Mouse (Mus musculus): ENCODE data around the gene Lrrc30. TPM values are rescaled to one million over a fixed set of nuclear protein-coding genes. Genes with fewer than 3 reads are reported as not detected.

The Lrrc30 gene
- not detected in 2 replicates for polyA plus RNA-seq (2016; fragmentation: Nextera tagmentation; extraction: Ambion mirVana)

DNA sequence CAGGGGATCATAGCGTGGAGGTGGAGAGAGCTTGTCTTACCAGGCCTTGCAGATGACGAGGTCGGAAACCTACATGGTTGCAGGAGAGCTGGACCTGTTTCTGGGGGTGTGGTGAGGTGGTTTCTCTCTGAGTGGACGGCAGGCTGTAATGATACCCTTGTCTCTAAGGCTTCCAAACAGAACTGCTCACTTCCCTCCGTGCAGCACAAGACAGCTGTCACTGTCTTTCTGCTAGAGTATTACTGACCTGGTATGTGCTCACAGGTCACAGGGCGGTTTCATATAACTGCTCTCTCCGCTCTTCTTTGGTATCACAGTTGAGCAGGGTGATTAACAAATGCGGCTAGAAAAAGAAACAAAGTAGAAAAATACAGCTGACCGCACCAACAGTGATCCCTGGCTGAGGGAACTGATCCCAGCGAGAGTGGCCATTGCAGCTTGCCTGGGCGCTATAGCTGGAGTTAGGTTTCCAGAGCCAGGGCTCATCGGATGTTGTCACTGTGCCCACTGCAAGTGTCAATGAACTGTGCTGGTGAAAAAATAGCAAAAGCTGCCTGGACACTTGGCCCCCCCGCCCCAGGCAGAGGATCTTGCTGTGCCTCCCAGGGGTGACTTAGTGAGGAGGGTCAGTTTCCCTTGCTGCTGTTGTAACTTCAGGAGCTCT is at the start of gene Lrrc30:
TSS of gene Lrrc30 (minus strand) at position 48 of the 664 bp plus-strand sequence.
- no peaks in the 10 kb centered on the region for H3K36me3 ChIP-seq
- H3K27ac ChIP-seq = no peak within 1 kb of the TSS
- no peaks in the 10 kb centered on the region for H3K27me3 ChIP-seq (replicated peaks)
- no peak within 1 kb of the TSS for H3K4me2 ChIP-seq
- 58% methylated on average over 13 of the region's 13 CpGs for WGBS (ENCODE audit: insufficient replicate concordance)
- H3K4me3 ChIP-seq = no peak within 1 kb of the TSS
- ATAC-seq = no peak
- no peak within 1 kb of the TSS for H3K9ac ChIP-seq
- H3K4me1 ChIP-seq = no peaks in the 10 kb centered on the region
- no peaks in the 10 kb centered on the region for H3K9me3 ChIP-seq (replicated peaks)

DNA sequence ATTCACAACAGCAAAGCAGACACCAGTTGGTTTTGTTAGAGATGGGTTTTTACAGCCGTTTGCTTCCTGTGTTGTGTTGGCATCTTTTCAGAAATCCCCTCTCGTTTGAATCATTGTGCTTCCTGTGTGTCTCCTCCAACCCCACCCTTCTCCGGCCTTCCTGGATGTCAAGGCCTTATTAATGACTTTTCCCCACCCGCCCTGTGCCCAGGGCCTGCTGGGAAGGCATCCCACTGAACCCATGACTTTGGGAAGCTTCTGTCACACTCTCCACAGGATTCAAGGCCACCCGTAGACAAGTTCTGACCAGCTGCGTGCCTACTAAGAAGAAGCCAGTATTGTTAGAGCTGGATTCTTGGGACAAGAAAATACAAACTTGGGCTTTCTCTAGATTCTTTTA is 48.6 kb upstream of the Lrrc30 start:
- H3K4me1 ChIP-seq = no peaks in the 10 kb centered on the region
- no peaks in the 10 kb centered on the region for H3K27me3 ChIP-seq (replicated peaks)
- no peak overlapping the region for H3K9ac ChIP-seq
- WGBS (ENCODE audit: insufficient replicate concordance) = 53% methylated on average over 6 of the region's 6 CpGs
- H3K9me3 ChIP-seq (replicated peaks) = no peaks in the 10 kb centered on the region
- H3K36me3 ChIP-seq = no peaks in the 10 kb centered on the region
- no peak overlapping the region for H3K4me2 ChIP-seq
- no peak overlapping the region for H3K27ac ChIP-seq
- no peak for ATAC-seq
- no peak overlapping the region for H3K4me3 ChIP-seq

DNA sequence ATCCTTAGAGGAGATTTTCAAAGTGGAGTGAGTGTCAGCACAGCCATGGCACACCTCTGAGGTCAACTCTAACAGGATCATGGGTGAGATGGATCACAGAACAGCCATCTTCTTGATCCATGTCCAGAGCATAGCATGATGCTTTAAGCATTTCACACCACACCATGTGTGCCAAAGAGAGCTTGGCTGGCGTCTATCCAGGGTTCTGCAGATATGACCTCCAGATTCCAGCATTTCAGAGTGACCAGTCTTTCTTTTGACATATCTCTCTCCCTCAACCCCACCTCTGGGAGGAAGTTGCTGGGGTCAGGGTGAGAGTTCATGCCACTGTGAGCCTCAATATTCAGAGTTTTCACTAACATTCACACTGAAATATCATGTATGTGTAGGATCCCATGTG is 46.1 kb upstream of the Lrrc30 start:
- no peaks in the 10 kb centered on the region for H3K36me3 ChIP-seq
- H3K4me2 ChIP-seq = no peak overlapping the region
- 35% methylated on average over 1 of the region's 1 CpGs for WGBS (ENCODE audit: insufficient replicate concordance)
- H3K4me1 ChIP-seq = no peaks in the 10 kb centered on the region
- no peak overlapping the region for H3K27ac ChIP-seq
- no peak overlapping the region for H3K4me3 ChIP-seq
- ATAC-seq = no peak
- H3K9ac ChIP-seq = no peak overlapping the region
- no peaks in the 10 kb centered on the region for H3K27me3 ChIP-seq (replicated peaks)
- H3K9me3 ChIP-seq (replicated peaks) = no peaks in the 10 kb centered on the region

DNA sequence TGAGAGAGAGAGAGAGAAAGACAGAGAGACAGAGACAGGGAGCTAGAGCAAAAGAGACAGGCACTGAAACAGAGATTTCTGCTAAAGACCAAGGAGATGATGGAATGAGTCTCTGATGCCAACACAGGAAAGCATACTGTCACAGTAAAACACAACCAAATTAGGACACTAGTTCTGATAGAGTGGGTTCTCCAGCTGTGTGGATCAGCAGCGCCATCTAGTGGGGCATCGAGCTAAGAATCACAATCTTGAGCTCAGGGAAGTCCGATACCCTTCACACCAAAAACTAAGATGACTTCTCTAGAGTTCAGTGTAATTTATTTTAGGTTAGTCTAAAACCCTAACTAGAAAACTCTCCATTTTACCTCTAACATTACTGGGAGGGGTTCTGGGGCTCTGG is 35.5 kb upstream of the Lrrc30 start:
- Histone ChIP-seq H3K9ac (no peak overlapping the region), H3K4me2 (no peak overlapping the region), H3K4me1 (no peaks in the 10 kb centered on the region), H3K4me3 (no peak overlapping the region), H3K9me3 (replicated peaks) (no peaks in the 10 kb centered on the region), H3K27me3 (replicated peaks) (no peaks in the 10 kb centered on the region), H3K36me3 (no peaks in the 10 kb centered on the region), H3K27ac (no peak overlapping the region)
- no peak for ATAC-seq
- 11% methylated on average over 3 of the region's 3 CpGs for WGBS (ENCODE audit: insufficient replicate concordance)

DNA sequence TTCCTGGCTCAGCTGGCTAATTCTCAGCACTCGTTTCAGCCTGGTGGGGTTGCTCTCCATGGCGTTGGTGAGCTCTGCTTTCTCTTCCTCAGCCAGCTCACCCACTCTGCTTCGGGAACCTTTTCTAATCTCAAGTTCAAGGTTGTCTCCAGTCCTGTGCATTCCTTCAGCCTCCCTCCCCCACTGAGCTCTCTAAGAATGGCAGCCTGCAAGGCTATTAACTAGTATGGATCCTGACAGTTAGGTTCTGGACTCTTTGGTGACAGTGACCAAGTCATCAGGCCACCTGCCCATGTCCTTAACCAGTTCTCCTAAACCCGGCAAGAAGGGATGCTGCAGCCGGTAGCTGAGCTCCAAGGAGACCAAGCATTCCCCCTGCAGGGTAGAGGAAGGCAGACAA is 34.5 kb upstream of the Lrrc30 start:
- no peaks in the 10 kb centered on the region for H3K9me3 ChIP-seq (replicated peaks)
- H3K4me3 ChIP-seq = no peak overlapping the region
- no peaks in the 10 kb centered on the region for H3K36me3 ChIP-seq
- no peak for ATAC-seq
- no peak overlapping the region for H3K4me2 ChIP-seq
- WGBS (ENCODE audit: insufficient replicate concordance) = 50% methylated on average over 5 of the region's 5 CpGs
- H3K27ac ChIP-seq = no peak overlapping the region
- no peak overlapping the region for H3K9ac ChIP-seq
- no peaks in the 10 kb centered on the region for H3K4me1 ChIP-seq
- no peaks in the 10 kb centered on the region for H3K27me3 ChIP-seq (replicated peaks)

DNA sequence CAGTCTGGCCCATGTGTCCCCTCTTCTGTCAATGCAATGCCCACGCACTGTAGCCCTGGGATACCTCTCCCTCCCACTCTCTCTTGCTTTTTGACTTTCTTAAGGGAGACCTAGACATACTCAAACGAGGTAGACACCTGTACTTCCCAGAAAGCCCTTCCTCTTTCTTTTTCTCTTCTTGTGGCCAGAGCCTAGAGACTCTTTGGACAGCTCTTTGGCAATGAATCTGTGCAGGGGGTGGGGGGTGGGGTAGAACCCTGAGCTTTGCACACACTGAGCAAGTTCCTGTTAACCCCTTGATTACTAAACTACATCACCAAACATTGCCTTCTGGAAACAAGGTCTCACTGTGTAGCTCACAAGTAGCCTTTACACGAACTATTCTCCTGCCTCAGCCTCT is 31.8 kb upstream of the Lrrc30 start:
- no peaks in the 10 kb centered on the region for H3K27me3 ChIP-seq (replicated peaks)
- H3K4me2 ChIP-seq = no peak overlapping the region
- no peak overlapping the region for H3K9ac ChIP-seq
- no peaks in the 10 kb centered on the region for H3K4me1 ChIP-seq
- no peaks in the 10 kb centered on the region for H3K36me3 ChIP-seq
- H3K27ac ChIP-seq = no peak overlapping the region
- H3K9me3 ChIP-seq (replicated peaks) = no peaks in the 10 kb centered on the region
- ATAC-seq = no peak
- 37% methylated on average over 3 of the region's 3 CpGs for WGBS (ENCODE audit: insufficient replicate concordance)
- H3K4me3 ChIP-seq = no peak overlapping the region

DNA sequence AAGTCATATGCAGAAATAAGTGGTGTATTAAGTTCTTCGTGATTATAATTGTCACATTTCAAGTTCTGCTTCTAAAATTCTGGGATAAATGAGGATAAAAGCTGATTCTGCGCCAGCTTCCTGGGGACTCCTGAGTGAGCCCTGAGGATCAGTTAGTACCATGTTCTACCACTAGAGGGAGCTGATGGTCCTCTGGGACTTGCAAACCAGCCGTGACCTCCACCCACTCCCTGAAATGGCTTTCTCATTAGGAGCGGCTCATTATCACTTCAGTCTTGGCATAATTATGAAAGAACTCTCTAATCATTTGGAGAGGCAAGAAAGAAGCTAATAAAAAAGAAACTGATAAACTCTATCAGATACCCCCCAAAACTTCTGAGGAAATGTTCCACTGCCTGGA is 19.0 kb upstream of the Lrrc30 start:
- H3K36me3 ChIP-seq = no peaks in the 10 kb centered on the region
- no peak overlapping the region for H3K9ac ChIP-seq
- H3K4me3 ChIP-seq = no peak overlapping the region
- no peaks in the 10 kb centered on the region for H3K4me1 ChIP-seq
- no peaks in the 10 kb centered on the region for H3K9me3 ChIP-seq (replicated peaks)
- H3K4me2 ChIP-seq = no peak overlapping the region
- 9% methylated on average over 4 of the region's 4 CpGs for WGBS (ENCODE audit: insufficient replicate concordance)
- H3K27ac ChIP-seq = no peak overlapping the region
- no peak for ATAC-seq
- H3K27me3 ChIP-seq (replicated peaks) = 0 out of 2 replicates have a peak, but pooled peaks cover 2% of the 10 kb centered on the region

DNA sequence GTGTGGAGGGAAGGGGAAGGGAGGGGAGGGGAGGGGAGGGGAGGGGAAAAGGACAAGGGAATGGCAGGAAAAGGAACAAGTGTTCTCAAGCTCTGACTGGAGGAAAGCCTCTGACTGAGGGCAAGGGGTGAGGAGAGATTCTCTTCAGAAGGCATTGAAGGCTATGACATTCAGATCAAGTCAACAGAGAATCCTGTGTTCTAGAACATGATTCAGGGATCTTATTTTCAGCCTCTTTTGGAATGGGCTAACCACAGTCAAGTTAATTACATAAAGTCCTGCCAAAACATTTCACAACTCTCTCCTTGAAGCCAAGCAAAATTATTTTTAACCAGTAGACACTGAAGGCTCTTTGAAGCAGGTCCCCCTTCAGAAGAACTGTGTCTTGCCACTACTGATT is 9.1 kb upstream of the Lrrc30 start:
- H3K9me3 ChIP-seq (replicated peaks) = no peaks in the 10 kb centered on the region
- no peaks in the 10 kb centered on the region for H3K4me1 ChIP-seq
- no peaks in the 10 kb centered on the region for H3K36me3 ChIP-seq
- ATAC-seq = no peak
- H3K27me3 ChIP-seq (replicated peaks) = no peaks in the 10 kb centered on the region
- H3K27ac ChIP-seq = no peak overlapping the region
- no peak overlapping the region for H3K4me2 ChIP-seq
- no peak overlapping the region for H3K9ac ChIP-seq
- H3K4me3 ChIP-seq = no peak overlapping the region

DNA sequence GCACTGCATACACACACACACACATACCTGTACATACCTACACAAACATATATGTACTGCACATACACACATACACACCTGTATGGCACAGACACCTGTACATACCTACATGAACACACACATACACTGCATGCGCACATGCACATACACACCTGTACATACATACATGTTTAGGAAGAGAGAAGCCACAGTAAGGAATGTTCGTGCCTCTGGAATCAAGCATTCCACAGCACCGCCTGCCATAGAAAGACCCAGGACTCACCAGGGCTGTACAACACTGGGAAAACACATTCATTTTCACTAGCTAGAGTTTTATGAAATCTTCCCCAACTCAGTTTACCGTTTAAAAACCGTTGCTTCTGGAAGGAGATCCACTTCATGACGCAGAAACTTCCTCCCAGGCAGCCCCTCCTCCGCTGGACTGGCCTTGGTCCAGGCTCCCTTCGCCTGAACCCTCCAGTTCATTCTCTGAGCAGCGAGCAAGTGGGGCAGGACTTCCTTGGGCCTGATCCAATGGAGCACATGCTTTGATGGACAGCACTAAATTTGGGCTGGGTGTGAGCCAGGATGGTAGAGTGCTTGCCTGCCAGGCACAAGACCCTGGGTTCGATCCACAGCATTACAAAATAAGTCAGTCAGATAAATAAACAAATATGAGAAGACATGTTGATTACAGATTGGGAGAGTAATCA is 5.7 kb upstream of the Lrrc30 start:
- 70% methylated on average over 10 of the region's 10 CpGs for WGBS (ENCODE audit: insufficient replicate concordance)
- no peak for ATAC-seq

DNA sequence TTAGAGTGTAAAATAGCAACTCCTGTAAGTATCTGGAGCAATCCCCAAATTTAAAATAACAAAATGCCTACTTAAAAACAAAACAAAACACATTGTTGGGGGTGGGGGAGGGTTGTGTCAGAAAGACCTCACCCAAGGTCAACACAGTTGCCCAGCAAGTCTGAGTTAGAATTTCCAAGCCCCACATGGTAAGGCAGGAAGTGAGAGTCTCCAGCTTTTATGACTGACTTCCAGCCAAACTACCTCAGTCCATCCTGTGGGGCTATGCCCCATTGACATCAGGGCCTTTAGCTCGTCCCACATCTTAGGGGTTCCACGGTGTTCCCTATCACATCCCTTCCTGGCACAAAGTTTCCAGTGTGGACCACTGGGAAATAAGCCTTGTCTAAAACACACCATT is 4.4 kb upstream of the Lrrc30 start:
- no peak for ATAC-seq
- H3K9me3 ChIP-seq (replicated peaks) = no peaks in the 10 kb centered on the region
- no peaks in the 10 kb centered on the region for H3K4me1 ChIP-seq
- WGBS (ENCODE audit: insufficient replicate concordance) = 62% methylated on average over 2 of the region's 2 CpGs
- no peak overlapping the region for H3K27ac ChIP-seq
- no peaks in the 10 kb centered on the region for H3K36me3 ChIP-seq
- no peak overlapping the region for H3K9ac ChIP-seq
- no peaks in the 10 kb centered on the region for H3K27me3 ChIP-seq (replicated peaks)
- no peak overlapping the region for H3K4me3 ChIP-seq
- H3K4me2 ChIP-seq = no peak overlapping the region

More for the DNA sequence above, 5.7 kb upstream of the Lrrc30 start:
- no peaks in the 10 kb centered on the region for H3K27me3 ChIP-seq (replicated peaks)
- no peaks in the 10 kb centered on the region for H3K9me3 ChIP-seq (replicated peaks)
- no peaks in the 10 kb centered on the region for H3K36me3 ChIP-seq
- H3K9ac ChIP-seq = no peak overlapping the region
- no peak overlapping the region for H3K27ac ChIP-seq
- no peak overlapping the region for H3K4me3 ChIP-seq
- no peak overlapping the region for H3K4me2 ChIP-seq
- no peaks in the 10 kb centered on the region for H3K4me1 ChIP-seq

DNA sequence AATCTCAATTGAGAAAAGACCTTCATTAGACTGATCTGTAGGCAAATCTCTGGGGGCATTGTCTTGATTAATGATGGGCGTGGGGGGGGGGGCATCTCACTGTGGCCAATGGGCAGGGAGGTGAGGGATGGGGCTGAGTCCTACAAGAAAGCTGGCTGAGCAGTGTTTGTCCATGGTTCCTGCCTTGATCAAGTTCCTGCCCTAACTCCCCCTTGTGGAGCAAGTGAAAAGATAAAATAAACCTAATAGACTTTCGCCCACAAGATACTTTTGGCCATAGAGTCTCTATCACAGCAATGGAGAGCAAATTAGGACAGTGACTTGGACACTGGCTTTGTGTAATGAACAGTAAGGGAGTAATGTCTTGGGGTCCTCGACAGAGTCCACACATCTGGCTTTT is 3.8 kb upstream of the Lrrc30 start:
- no peaks in the 10 kb centered on the region for H3K27me3 ChIP-seq (replicated peaks)
- no peak for ATAC-seq
- no peak overlapping the region for H3K4me2 ChIP-seq
- no peak overlapping the region for H3K9ac ChIP-seq
- H3K9me3 ChIP-seq (replicated peaks) = no peaks in the 10 kb centered on the region
- no peak overlapping the region for H3K4me3 ChIP-seq
- no peaks in the 10 kb centered on the region for H3K36me3 ChIP-seq
- 44% methylated on average over 3 of the region's 3 CpGs for WGBS (ENCODE audit: insufficient replicate concordance)
- H3K4me1 ChIP-seq = no peaks in the 10 kb centered on the region
- no peak overlapping the region for H3K27ac ChIP-seq

DNA sequence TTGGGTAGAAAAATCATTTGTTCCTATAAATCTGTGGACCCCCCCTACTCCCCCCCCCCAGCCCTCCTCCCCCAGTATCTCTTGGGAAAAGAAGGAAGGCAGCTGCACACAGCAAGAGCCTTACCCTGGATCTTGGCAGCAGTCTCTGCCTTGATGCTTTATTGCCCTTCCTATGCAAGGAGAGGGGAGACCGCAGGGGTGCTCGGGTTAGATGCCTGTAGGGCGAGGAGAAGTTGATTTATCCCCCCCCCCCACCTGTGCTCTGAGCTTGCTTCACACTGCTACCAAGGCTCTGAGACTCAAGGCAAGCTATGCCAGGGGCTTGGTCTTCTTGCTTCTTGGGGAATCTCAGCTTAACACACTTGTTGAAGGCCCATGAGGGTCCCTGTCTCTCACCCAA is 2.8 kb downstream of the Lrrc30 start:
- Histone ChIP-seq H3K4me1 (no peaks in the 10 kb centered on the region), H3K4me2 (no peak overlapping the region), H3K27me3 (replicated peaks) (no peaks in the 10 kb centered on the region), H3K4me3 (no peak overlapping the region), H3K27ac (no peak overlapping the region), H3K9me3 (replicated peaks) (no peaks in the 10 kb centered on the region), H3K36me3 (no peaks in the 10 kb centered on the region), H3K9ac (no peak overlapping the region)
- 59% methylated on average over 3 of the region's 3 CpGs for WGBS (ENCODE audit: insufficient replicate concordance)
- no peak for ATAC-seq

DNA sequence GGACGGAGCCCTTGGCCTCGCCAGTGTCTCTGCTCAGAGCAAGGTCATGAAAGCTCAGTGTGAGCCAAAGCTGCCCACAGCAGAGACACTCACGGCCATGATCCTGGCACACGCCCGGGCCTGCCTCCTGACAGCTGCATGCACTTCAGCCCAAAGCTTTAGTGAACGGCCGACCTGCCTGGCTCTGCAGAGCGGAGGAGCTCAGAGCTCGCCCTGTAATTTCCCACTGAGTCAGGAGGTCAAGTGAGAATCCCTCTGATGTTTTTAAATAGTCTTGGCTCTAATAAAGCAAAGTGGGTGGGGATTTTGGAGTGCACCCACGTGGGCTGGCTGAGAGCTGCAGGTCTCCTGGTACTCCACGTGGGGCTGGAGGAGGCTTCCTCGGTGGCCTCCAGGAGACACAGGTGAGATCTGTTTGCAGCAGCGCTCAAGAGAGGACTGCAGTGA is 3.3 kb downstream of the Lrrc30 start:
- no peak overlapping the region for H3K27ac ChIP-seq
- no peaks in the 10 kb centered on the region for H3K27me3 ChIP-seq (replicated peaks)
- H3K9me3 ChIP-seq (replicated peaks) = no peaks in the 10 kb centered on the region
- H3K4me1 ChIP-seq = no peaks in the 10 kb centered on the region
- no peak overlapping the region for H3K4me2 ChIP-seq
- no peak overlapping the region for H3K9ac ChIP-seq
- H3K4me3 ChIP-seq = no peak overlapping the region
- WGBS (ENCODE audit: insufficient replicate concordance) = 56% methylated on average over 13 of the region's 13 CpGs
- ATAC-seq = no peak
- H3K36me3 ChIP-seq = no peaks in the 10 kb centered on the region
